Mouse (Mus musculus) olfactory bulb, adult 2 months (tissue): ENCODE measurements around the gene Snap23.

Experiments used
- CTCF ChIP-seq: fragments of 200-500 bp; IDR thresholded peaks from 2 replicates; pipeline ENCODE4 v1.5.1; 2012; ENCODE audit warnings: low read depth, mild to moderate bottlenecking, low read length, moderate library complexity; ENCODE audit not compliant: insufficient read depth
- POLR2A ChIP-seq: fragments of 200-500 bp; IDR thresholded peaks from 2 replicates; pipeline ENCODE4 v1.6.1; 2012; ENCODE audit warnings: mild to moderate bottlenecking, low read depth, low read length, moderate library complexity; ENCODE audit not compliant: insufficient read depth

DNA sequence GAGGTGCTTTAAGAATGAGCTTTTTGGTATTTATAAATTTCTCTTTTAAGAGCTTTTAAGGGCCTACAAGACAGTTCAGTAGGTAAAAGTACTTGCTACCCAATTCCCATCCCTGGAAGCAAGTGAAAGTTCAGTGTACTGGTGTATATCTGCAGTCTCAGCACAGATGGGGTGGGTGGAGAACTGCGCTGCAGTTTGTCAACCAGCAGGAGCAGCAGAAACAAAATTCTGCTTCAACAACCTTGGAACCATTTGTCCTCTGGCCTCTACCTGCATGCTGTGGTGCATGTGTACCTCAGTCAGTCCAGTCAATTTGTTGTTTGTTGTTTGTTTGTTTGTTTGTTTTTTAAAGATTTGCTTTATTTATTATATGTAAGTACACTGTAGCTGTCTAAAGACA, 24.8 kb downstream of the Snap23 start:
- TF ChIP-seq CTCF (no peak), POLR2A (no peak)
